Mouse (Mus musculus): ENCODE results near the gene Gckr. TPM values are rescaled to one million over a fixed set of nuclear protein-coding genes. Genes with fewer than 3 reads are reported as not detected.
A peak's percentile ranks its signal among the peaks of the same experiment; 100 is the strongest.

Gene Gckr
- polyA plus RNA-seq, 1 experiment: not detected

DNA sequence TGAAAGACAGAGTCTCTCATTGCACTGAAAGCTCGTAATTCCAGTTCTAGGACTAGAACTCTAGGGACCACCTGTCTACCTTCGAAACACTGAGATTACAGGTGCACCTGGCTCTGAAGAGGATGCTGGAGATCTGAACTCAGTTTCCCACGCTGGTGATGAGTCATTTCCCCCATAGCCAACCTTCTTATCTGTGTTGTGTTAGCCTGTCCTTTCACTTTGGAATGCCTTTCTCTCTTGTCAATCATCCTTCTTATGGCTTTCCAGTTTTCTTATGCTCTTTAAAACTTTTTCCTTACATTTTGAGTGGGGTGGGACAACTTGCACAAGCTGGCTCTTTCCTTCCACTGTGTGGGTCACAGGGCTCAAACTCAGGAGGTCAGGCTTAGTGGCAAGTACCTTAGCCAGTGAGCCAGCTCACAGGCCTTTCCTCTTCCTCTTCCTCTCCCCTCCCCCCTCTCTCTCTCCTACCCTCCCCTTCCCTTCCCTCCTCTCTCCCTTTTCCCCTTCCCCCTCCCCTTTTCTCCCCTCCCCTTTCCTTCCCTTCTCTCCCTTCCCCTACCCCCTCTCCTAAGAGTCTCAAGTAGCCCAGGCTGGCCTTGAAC lies 7.5 kb upstream of the Gckr start:
- H3K4me1 ChIP-seq (ENCODE audit: control insufficient read depth, insufficient read depth, low read length): peaks cover 12% of the 10 kb centered on the region
- H3K4me3 ChIP-seq (ENCODE audit: insufficient read depth, low read depth, low read length): no peak overlapping the region
- H3K27ac ChIP-seq (ENCODE audit: insufficient read depth, low read depth, low read length): no peak overlapping the region
- TF ChIP-seq POLR2A (IDR thresholded peaks at IDR 0.05; ENCODE audit: insufficient read depth, low read depth, low read length) (no peak), CTCF (IDR thresholded peaks at IDR 0.05; ENCODE audit: insufficient read depth, low read depth, low read length) (no peak)
- WGBS: 85% methylated on average over 3 of the region's 3 CpGs

- TF ChIP-seq CTCF (IDR thresholded peaks at IDR 0.05; ENCODE audit: insufficient read depth, low read depth, low read length) (no peak), POLR2A (IDR thresholded peaks at IDR 0.05; ENCODE audit: insufficient read depth, low read depth, low read length) (peak; percentile 54; the same call in 1 of the 2 replicates)
- under 1% methylated on average over 45 of the region's 45 CpGs for WGBS
- H3K4me3 ChIP-seq (ENCODE audit: insufficient read depth, low read depth, low read length): peak within 1 kb of the TSS; percentile 60
- H3K27ac ChIP-seq (ENCODE audit: insufficient read depth, low read depth, low read length): peak within 1 kb of the TSS; percentile 43
- peaks cover 12% of the 10 kb centered on the region for H3K4me1 ChIP-seq (ENCODE audit: control insufficient read depth, insufficient read depth, low read length)
Observed at GRCm38 (mm10) chr5:31290521-31291360, 6.5 kb upstream of the Gckr start, which contains the start of gene Ift172. Ift172 (minus strand) TSS chr5:31291116.

- Histone ChIP-seq H3K27ac (ENCODE audit: insufficient read depth, low read depth, low read length) (peak overlapping the region; percentile 43), H3K4me3 (ENCODE audit: insufficient read depth, low read depth, low read length) (peak overlapping the region; percentile 60), H3K4me1 (ENCODE audit: control insufficient read depth, insufficient read depth, low read length) (peaks cover 12% of the 10 kb centered on the region)
- 0% methylated on average over 9 of the region's 9 CpGs for WGBS
- TF ChIP-seq CTCF (IDR thresholded peaks at IDR 0.05; ENCODE audit: insufficient read depth, low read depth, low read length): no peak
- no peak for TF ChIP-seq POLR2A (IDR thresholded peaks at IDR 0.05; ENCODE audit: insufficient read depth, low read depth, low read length)
Observed at GRCm38 (mm10) chr5:31291361-31291688, 5.9 kb upstream of the Gckr start.

- 5% methylated on average over 29 of the region's 29 CpGs for WGBS
- TF ChIP-seq POLR2A (IDR thresholded peaks at IDR 0.05; ENCODE audit: insufficient read depth, low read depth, low read length): no peak
- TF ChIP-seq CTCF (IDR thresholded peaks at IDR 0.05; ENCODE audit: insufficient read depth, low read depth, low read length): no peak; the same call in 1 of the 2 replicates
- Histone ChIP-seq H3K4me1 (ENCODE audit: control insufficient read depth, insufficient read depth, low read length) (peaks cover 9% of the 10 kb centered on the region), H3K27ac (ENCODE audit: insufficient read depth, low read depth, low read length) (no peak overlapping the region), H3K4me3 (ENCODE audit: insufficient read depth, low read depth, low read length) (peak overlapping the region; percentile 80)
Observed at GRCm38 (mm10) chr5:31294964-31295605, 2.2 kb upstream of the Gckr start.

DNA sequence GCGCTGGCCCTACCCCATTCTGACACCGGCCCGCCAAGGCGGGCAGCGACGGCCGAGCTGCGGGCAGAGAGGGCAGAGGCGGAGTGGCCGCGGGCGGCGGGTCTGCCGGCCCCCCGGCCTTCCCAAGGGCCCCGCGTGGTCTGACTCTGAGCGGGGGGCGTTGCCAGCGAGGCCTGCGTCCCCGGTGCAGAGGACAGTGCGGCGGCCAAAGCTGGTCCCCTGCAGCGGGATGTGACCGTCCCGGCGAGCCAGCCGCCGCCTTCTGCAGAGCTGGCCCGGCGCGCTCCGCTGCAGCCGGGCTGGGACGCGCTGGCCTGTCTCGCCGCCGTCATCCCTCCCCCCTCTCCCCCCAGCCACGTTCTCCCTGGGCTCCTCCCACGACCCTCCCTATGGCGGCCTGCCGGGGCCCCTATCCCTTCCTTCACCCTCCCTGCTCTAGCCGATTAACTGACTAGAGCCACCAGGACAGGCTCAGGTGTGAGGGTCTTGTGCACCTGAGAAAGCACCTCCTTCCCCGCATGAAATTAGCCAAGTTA lies 1.6 kb upstream of the Gckr start, which contains the start of gene Fndc4:
Gene Fndc4 (minus strand): TSS at position 475 of the 536 bp plus-strand sequence.
- under 1% methylated on average over 45 of the region's 46 CpGs for WGBS
- Histone ChIP-seq H3K4me1 (ENCODE audit: control insufficient read depth, insufficient read depth, low read length) (peaks cover 9% of the 10 kb centered on the region), H3K4me3 (ENCODE audit: insufficient read depth, low read depth, low read length) (peak within 1 kb of the TSS; percentile 80), H3K27ac (ENCODE audit: insufficient read depth, low read depth, low read length) (peak within 1 kb of the TSS; percentile 54)
- TF ChIP-seq CTCF (IDR thresholded peaks at IDR 0.05; ENCODE audit: insufficient read depth, low read depth, low read length): no peak
- TF ChIP-seq POLR2A (IDR thresholded peaks at IDR 0.05; ENCODE audit: insufficient read depth, low read depth, low read length): peak; percentile 50; the same call in 1 of the 2 replicates

DNA sequence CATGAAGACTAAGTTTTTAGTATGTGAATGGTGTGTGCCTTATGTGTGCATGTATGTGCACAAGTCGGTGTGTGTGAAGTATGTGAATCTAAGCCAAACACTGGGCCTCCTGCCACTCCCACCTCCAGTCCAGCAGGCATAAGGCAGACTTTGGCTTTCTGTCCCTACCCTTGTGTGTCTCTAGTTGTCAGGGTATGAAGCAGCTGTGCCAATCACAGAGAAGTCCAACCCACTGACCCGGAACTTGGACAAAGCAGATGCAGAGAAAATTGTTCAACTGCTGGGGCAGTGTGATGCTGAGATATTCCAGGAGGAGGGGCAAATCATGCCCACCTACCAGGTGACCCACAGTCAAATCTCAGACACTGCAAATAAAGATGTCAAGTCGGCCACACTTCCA lies 738 bp downstream of the Gckr start:
- Histone ChIP-seq H3K4me1 (ENCODE audit: control insufficient read depth, insufficient read depth, low read length) (peaks cover 11% of the 10 kb centered on the region), H3K4me3 (ENCODE audit: insufficient read depth, low read depth, low read length) (no peak overlapping the region), H3K27ac (ENCODE audit: insufficient read depth, low read depth, low read length) (no peak overlapping the region)
- no peak for TF ChIP-seq CTCF (IDR thresholded peaks at IDR 0.05; ENCODE audit: insufficient read depth, low read depth, low read length)
- no peak for TF ChIP-seq POLR2A (IDR thresholded peaks at IDR 0.05; ENCODE audit: insufficient read depth, low read depth, low read length)
- WGBS: 79% methylated on average over 3 of the region's 3 CpGs

GRCm38 (mm10) chr5:31298486-31298885 lies 1.2 kb downstream of the Gckr start:
- Histone ChIP-seq H3K4me1 (ENCODE audit: control insufficient read depth, insufficient read depth, low read length) (peaks cover 13% of the 10 kb centered on the region), H3K4me3 (ENCODE audit: insufficient read depth, low read depth, low read length) (no peak overlapping the region), H3K27ac (ENCODE audit: insufficient read depth, low read depth, low read length) (no peak overlapping the region)
- TF ChIP-seq CTCF (IDR thresholded peaks at IDR 0.05; ENCODE audit: insufficient read depth, low read depth, low read length) (no peak), POLR2A (IDR thresholded peaks at IDR 0.05; ENCODE audit: insufficient read depth, low read depth, low read length) (no peak)
- WGBS: 55% methylated on average over 2 of the region's 2 CpGs

GRCm38 (mm10) chr5:31301866-31302265 lies 4.6 kb downstream of the Gckr start:
- Histone ChIP-seq H3K4me3 (ENCODE audit: insufficient read depth, low read depth, low read length) (no peak overlapping the region), H3K27ac (ENCODE audit: insufficient read depth, low read depth, low read length) (no peak overlapping the region), H3K4me1 (ENCODE audit: control insufficient read depth, insufficient read depth, low read length) (peaks cover 5% of the 10 kb centered on the region; the same call in 1 of the 2 replicates)
- 79% methylated on average over 8 of the region's 8 CpGs for WGBS
- TF ChIP-seq CTCF (IDR thresholded peaks at IDR 0.05; ENCODE audit: insufficient read depth, low read depth, low read length): no peak
- TF ChIP-seq POLR2A (IDR thresholded peaks at IDR 0.05; ENCODE audit: insufficient read depth, low read depth, low read length): no peak

Data from olfactory bulb, adult 2 months (tissue).